Mouse (Mus musculus): ENCODE measurements at regions not wholly inside any gene's neighbourhood (a gene's known extent, or its start where the extent isn't known, plus 50 kb on each side); places are given as distances from the start of the nearest gene placed in this dataset.

DNA sequence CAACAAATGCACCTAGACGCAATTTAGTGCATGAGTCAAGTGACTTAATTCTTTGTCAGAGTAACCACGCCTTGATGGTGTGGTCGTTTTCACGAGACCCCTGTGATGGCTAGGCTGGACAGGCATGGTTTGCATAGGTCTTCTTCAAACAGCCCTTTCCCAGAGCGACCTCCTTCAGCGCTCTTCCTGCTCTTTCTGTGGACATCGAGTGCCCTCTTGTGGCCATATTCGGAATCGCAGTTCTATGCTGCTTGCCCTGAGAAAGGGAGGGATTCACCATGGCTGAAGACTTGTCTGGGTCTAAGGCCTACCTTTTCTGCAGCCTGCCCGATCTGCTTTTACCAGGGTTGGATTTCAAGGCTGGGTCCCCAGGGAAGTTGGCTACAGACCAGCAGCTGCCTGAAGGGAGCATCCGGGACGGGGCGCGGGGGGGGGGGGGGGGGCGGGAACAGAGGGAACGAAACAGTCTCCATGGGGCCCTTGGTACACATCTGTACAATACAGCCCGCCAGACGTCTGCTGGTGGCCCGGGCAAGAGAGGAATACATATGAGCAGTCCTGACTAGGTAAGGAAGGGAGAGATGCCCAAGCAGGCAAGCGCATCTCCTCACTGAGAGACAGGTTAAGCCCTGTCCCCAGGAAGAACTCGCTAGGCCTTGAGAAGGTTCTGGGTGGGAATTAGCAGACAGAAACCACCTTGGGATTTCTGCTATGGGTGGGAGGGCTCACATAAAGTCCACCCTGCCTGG is 415.6 kb downstream of the Zfp536 start:
- Histone ChIP-seq H3K9me3 (no peaks in the 10 kb centered on the region), H3K36me3 (no peaks in the 10 kb centered on the region), H3K4me2 (0 out of 2 replicates have a peak overlapping the region, but pooled peaks have one; percentile 14), H3K9ac (peak overlapping the region; percentile 49; the same call in 1 of the 2 replicates), H3K27me3 (peaks cover 5% of the 10 kb centered on the region; the same call in 1 of the 2 replicates), H3K4me1 (replicated peaks) (peaks cover 39% of the 10 kb centered on the region), H3K27ac (replicated peaks) (peak overlapping the region; percentile 38; the same call in 1 of the 2 replicates), H3K4me3 (no peak overlapping the region)
- ATAC-seq (ENCODE audit: low read depth): peak; percentile 48
- 19% methylated on average over 17 of the region's 21 CpGs for WGBS

DNA sequence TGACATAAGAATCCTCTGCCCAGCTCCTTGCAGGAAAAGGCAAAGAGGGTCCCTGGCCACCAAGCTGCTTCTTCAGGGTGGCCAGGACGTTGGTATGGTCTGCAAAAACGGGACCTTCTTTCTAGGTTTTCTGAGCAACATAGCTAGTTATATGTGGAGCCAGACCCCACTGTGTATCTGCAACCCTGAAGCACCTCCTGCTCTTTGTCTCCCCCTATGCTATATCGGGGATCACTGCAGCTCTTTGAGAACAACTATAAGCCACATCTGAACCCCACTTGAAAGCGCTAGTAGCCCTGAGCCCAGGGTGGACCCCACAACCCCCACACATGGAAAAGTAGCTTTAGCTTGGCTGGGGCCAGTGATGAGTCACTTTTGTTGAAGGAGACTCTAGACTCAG is 414.9 kb downstream of the Zfp536 start:
- H3K4me1 ChIP-seq (replicated peaks): peaks cover 45% of the 10 kb centered on the region
- no peak overlapping the region for H3K4me3 ChIP-seq
- ATAC-seq (ENCODE audit: low read depth): no peak
- peaks cover 5% of the 10 kb centered on the region; the same call in 1 of the 2 replicates for H3K27me3 ChIP-seq
- peak overlapping the region; percentile 38; the same call in 1 of the 2 replicates for H3K27ac ChIP-seq (replicated peaks)
- H3K4me2 ChIP-seq: no peak overlapping the region
- H3K9ac ChIP-seq: peak overlapping the region; percentile 49; the same call in 1 of the 2 replicates
- H3K9me3 ChIP-seq: no peaks in the 10 kb centered on the region
- no peaks in the 10 kb centered on the region for H3K36me3 ChIP-seq
- 66% methylated on average over 4 of the region's 4 CpGs for WGBS

DNA sequence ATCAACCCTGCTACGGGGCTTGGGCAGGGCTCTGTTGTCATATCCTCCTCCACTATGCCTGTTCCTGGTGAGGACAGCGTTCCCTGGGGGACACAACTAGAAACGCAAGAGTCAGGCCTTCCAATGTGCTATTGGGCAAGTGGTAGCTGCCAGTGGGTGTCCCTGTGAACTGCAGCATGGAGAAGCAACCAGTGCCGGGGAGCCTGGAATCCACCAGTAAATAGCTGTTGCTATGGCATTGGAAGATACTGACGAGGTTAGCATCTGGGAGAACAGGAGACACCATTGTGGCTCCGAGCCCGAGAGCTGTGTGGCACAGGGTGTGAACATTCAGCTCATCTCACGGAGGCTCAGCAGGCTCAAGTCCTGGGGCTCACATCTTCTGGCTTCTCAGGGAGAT is 414.0 kb downstream of the Zfp536 start:
- Histone ChIP-seq H3K27me3 (peaks cover 5% of the 10 kb centered on the region; the same call in 1 of the 2 replicates), H3K9ac (no peak overlapping the region), H3K36me3 (no peaks in the 10 kb centered on the region), H3K27ac (replicated peaks) (0 out of 2 replicates have a peak overlapping the region, but pooled peaks have one; percentile 23), H3K4me1 (replicated peaks) (peaks cover 55% of the 10 kb centered on the region), H3K4me3 (no peak overlapping the region), H3K4me2 (no peak overlapping the region), H3K9me3 (no peaks in the 10 kb centered on the region)
- WGBS: 74% methylated on average over 8 of the region's 8 CpGs
- no peak for ATAC-seq (ENCODE audit: low read depth)

DNA sequence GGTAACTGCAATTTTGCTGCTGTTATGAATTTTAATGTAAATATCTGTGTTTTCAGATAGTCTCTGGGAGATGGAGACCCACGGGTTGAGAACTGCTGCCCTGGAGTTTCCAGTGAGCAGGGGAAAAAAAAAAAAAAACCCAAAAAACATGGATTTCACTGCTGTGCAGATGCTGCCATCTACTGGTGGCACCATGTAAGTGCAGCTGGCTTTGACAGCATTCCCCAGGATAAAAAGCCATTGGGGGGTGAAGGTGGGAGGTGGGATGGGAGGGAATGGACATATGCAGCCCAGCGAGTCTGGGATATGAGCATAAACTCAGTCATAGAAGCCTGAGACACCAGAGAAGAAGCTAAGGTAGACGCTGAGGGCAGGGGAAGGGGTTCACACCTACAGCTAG is 413.3 kb downstream of the Zfp536 start:
- no peaks in the 10 kb centered on the region for H3K9me3 ChIP-seq
- H3K4me2 ChIP-seq: no peak overlapping the region
- H3K27ac ChIP-seq (replicated peaks): no peak overlapping the region
- no peaks in the 10 kb centered on the region for H3K36me3 ChIP-seq
- no peak for ATAC-seq (ENCODE audit: low read depth)
- peaks cover 5% of the 10 kb centered on the region; the same call in 1 of the 2 replicates for H3K27me3 ChIP-seq
- WGBS: 11% methylated on average over 3 of the region's 3 CpGs
- peaks cover 62% of the 10 kb centered on the region for H3K4me1 ChIP-seq (replicated peaks)
- H3K9ac ChIP-seq: no peak overlapping the region
- no peak overlapping the region for H3K4me3 ChIP-seq

DNA sequence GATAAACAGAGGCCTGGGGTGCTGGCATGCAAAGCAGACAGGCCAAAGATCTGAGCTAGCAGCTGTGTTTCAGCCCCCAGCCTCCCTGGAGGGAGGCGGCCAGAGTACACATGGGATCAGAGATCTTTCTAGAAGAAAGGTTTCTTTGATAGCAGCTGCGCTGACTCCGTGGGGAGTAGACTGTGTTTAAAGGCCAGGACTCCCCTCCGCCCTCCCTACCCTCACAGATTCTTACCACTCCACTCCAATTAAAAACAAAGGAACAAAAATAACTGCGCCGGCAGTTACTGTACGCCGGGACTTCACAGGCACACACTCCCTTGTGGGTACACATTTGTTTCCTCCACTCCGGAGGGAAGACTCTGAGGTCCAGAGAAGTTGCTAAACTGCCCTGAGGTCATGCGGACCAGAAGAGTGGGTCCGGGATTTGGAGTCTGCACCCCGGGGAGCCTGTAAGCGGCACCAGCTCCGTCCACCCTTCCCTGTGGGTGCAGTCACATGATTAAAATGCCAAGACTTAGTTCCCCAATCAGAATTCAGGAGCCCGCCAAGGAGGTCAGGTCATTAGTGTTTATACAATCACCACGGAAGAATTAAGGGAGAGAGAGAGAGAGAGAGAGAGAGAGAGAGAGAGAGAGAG is 411.5 kb downstream of the Zfp536 start:
- Histone ChIP-seq H3K4me1 (replicated peaks) (peaks cover 65% of the 10 kb centered on the region), H3K9me3 (no peaks in the 10 kb centered on the region), H3K4me3 (peak overlapping the region; percentile 18), H3K27me3 (peaks cover 5% of the 10 kb centered on the region; the same call in 1 of the 2 replicates), H3K9ac (peak overlapping the region; percentile 31; the same call in 1 of the 2 replicates), H3K36me3 (no peaks in the 10 kb centered on the region), H3K27ac (replicated peaks) (peak overlapping the region; percentile 68), H3K4me2 (peak overlapping the region; percentile 48)
- WGBS: 4% methylated on average over 16 of the region's 16 CpGs
- ATAC-seq (ENCODE audit: low read depth): no peak

DNA sequence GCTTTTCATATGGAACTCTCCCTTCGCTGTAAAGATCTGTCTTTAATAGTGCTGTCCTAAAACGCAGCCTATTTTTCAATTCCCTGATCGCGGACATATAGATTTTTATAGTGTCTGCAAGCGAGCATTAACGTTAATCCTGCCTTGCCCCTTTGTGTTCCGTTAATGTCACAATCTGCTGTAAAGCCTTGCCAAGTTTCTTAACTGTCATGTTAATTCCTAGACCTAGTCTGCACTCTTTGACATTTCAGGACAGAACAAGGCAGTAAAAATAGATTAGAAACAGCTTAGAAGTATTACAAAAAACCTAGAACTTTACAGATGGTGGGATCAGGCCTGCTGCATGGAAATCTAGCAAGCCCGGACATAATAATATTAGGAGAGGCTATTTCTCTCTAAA is 410.6 kb downstream of the Zfp536 start:
- Histone ChIP-seq H3K9ac (no peak overlapping the region), H3K4me1 (replicated peaks) (peaks cover 58% of the 10 kb centered on the region), H3K4me2 (peak overlapping the region; percentile 48; the same call in 1 of the 2 replicates), H3K9me3 (no peaks in the 10 kb centered on the region), H3K36me3 (no peaks in the 10 kb centered on the region), H3K27ac (replicated peaks) (peak overlapping the region; percentile 68), H3K4me3 (no peak overlapping the region), H3K27me3 (peaks cover 5% of the 10 kb centered on the region; the same call in 1 of the 2 replicates)
- no peak for ATAC-seq (ENCODE audit: low read depth)
- WGBS: 20% methylated on average over 8 of the region's 8 CpGs

DNA sequence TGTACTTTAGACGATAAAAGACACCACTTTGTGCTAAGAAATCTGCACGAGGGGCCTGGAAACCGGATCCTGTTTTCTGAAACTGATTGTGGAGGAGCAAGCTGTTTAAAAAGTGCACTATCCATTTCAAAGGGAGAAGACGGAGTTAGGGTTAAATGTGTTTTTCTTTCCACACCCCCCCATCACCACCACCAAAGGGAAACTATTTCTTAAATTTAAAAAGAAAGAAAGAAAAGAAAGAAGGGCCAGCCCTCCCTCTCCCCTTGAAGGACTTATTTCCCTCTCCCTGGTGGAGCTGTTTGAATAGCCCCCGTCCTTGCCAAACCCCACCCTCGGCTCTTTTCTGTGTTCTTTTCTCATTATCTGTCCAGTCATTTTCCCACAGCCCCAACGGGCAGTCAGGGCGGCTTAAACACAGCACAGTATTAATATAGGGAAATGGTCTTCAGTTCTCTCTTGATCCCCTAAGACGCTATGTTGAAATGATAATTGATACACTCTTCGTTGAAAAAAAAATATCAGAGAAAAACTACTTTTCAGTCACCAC is 409.7 kb downstream of the Zfp536 start:
- Histone ChIP-seq H3K9ac (peak overlapping the region; percentile 22; the same call in 1 of the 2 replicates), H3K4me1 (replicated peaks) (peaks cover 53% of the 10 kb centered on the region), H3K36me3 (no peaks in the 10 kb centered on the region), H3K4me3 (no peak overlapping the region), H3K27ac (replicated peaks) (peak overlapping the region; percentile 68), H3K27me3 (peaks cover 5% of the 10 kb centered on the region; the same call in 1 of the 2 replicates), H3K9me3 (no peaks in the 10 kb centered on the region), H3K4me2 (no peak overlapping the region; the same call in 1 of the 2 replicates)
- ATAC-seq (ENCODE audit: low read depth): no peak
- WGBS: 14% methylated on average over 10 of the region's 10 CpGs

DNA sequence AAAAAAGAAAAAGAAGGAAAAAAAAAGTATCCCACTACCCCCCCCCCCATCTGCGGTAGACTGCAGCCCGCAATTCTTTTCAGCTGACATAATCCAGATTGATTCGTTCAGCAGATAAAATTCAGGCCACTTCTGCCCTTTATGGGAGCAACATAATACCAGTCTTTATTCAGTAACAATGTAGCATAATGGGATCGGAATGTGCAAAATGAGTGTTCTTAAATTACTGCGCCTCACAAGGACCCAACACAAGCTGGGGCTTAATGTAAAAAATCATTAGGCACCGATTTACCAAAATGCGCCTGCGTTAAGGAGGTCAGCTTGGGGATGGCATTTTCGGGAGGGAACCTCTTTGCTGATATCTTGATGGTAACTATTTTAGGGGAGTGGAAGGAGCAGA is 409.2 kb downstream of the Zfp536 start:
- Histone ChIP-seq H3K27ac (replicated peaks) (peak overlapping the region; percentile 68), H3K27me3 (peaks cover 5% of the 10 kb centered on the region; the same call in 1 of the 2 replicates), H3K36me3 (no peaks in the 10 kb centered on the region), H3K4me2 (peak overlapping the region; percentile 16; the same call in 1 of the 2 replicates), H3K9ac (0 out of 2 replicates have a peak overlapping the region, but pooled peaks have one; percentile 17), H3K4me1 (replicated peaks) (peaks cover 53% of the 10 kb centered on the region), H3K9me3 (no peaks in the 10 kb centered on the region), H3K4me3 (no peak overlapping the region)
- WGBS: 18% methylated on average over 9 of the region's 9 CpGs
- no peak for ATAC-seq (ENCODE audit: low read depth)

DNA sequence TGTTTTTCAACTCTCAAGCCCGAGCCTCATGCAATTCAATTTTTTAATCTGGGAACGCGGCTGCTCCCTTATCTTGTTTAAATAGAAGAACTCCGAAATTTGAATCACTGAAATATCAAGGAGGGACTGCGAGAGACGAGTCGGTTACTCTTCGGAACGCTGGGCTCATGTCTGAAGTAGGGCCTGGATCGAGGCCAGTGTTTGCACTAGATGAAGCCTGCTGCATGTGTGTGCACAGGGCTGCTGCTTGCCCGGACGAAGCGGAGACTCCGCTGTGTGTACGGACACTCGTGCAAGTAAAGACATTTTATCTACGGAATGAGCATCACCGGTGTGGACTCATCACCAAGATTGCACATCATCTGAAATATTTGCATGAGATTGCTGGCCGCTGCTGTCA is 407.4 kb downstream of the Zfp536 start:
- Histone ChIP-seq H3K4me2 (no peak overlapping the region), H3K4me1 (replicated peaks) (peaks cover 42% of the 10 kb centered on the region), H3K9ac (no peak overlapping the region), H3K27me3 (no peaks in the 10 kb centered on the region), H3K4me3 (no peak overlapping the region), H3K9me3 (no peaks in the 10 kb centered on the region), H3K27ac (replicated peaks) (no peak overlapping the region), H3K36me3 (no peaks in the 10 kb centered on the region)
- no peak for ATAC-seq (ENCODE audit: low read depth)
- WGBS: 88% methylated on average over 19 of the region's 19 CpGs

DNA sequence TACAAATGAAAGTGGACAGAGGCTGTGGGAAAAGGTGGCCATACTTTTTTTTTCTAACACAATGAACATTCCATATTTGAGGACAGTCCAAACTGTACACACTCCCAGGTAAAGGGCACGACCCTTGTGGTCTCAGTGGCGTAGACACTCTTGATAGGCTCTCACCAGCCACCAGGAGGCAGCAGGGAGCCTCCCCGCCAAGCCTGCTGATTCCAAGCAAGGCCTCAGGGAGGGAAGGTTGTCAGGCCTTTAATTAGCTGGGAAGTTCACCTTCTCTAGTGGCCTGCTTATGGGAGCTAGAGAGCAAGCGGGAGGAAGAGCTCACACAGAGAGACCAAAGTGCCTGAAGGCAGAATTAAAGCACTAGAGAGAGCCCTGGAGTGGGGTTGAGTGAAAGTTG is 403.7 kb downstream of the Zfp536 start:
- Histone ChIP-seq H3K9ac (no peak overlapping the region), H3K9me3 (no peaks in the 10 kb centered on the region), H3K36me3 (no peaks in the 10 kb centered on the region), H3K4me1 (replicated peaks) (peaks cover 20% of the 10 kb centered on the region), H3K27ac (replicated peaks) (no peak overlapping the region), H3K4me2 (no peak overlapping the region), H3K27me3 (no peaks in the 10 kb centered on the region), H3K4me3 (no peak overlapping the region)
- WGBS: 52% methylated on average over 4 of the region's 4 CpGs
- no peak for ATAC-seq (ENCODE audit: low read depth)

DNA sequence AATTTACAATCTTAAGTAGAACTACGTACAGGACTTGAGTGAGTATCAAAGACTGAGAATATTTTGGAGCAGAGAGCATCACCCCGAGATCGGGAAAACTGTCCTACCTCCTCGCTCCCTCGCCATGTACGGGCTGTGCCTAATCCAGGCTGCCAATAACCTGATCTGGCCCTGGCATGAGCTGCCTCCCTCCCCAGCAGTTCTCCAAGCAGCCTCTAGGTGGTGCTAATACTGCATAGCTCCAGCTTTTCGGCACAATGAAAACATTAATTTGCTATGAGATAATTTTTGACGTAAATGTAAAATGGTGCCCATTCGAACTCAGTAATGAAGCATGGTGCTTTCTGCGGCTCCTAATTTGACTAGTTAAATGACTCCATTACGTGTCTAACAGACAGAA is 399.6 kb downstream of the Zfp536 start:
- no peak overlapping the region for H3K27ac ChIP-seq (replicated peaks)
- peak overlapping the region; percentile 27; the same call in 1 of the 2 replicates for H3K9ac ChIP-seq
- H3K4me3 ChIP-seq: no peak overlapping the region
- ATAC-seq (ENCODE audit: low read depth): peak; percentile 64
- H3K4me1 ChIP-seq (replicated peaks): peaks cover 43% of the 10 kb centered on the region
- H3K36me3 ChIP-seq: no peaks in the 10 kb centered on the region
- no peaks in the 10 kb centered on the region for H3K9me3 ChIP-seq
- no peaks in the 10 kb centered on the region for H3K27me3 ChIP-seq
- peak overlapping the region; percentile 46 for H3K4me2 ChIP-seq
- 7% methylated on average over 11 of the region's 11 CpGs for WGBS

DNA sequence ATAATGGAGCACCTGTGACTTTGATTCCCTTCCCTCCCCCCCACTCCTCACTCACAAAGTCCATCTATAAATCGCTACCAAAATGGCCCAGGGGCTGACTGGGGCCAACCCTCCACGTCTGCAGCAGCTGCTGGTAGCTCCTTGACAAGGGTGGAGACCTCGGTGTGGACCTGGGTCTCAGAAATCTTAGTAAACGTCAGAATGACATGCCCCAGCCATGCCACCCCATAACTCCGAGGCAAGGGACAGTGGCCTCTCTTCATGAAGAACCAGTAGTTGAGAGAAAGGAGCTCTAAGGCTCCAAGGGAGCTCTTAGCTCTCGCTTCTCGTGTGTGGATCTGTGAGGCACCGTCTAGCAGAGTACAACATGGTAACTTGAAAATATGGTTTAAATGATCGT is 398.4 kb downstream of the Zfp536 start:
- Histone ChIP-seq H3K27ac (replicated peaks) (peak overlapping the region; percentile 15), H3K27me3 (no peaks in the 10 kb centered on the region), H3K4me3 (no peak overlapping the region), H3K9me3 (no peaks in the 10 kb centered on the region), H3K9ac (no peak overlapping the region), H3K36me3 (no peaks in the 10 kb centered on the region), H3K4me1 (replicated peaks) (peaks cover 43% of the 10 kb centered on the region), H3K4me2 (no peak overlapping the region)
- ATAC-seq (ENCODE audit: low read depth): no peak
- WGBS: 45% methylated on average over 9 of the region's 9 CpGs

Data from neural tube, embryonic 13.5 days (tissue).